Mouse (Mus musculus): Measurements from ENCODE around the gene Atp2c1.

Atp2c1 gene

DNA sequence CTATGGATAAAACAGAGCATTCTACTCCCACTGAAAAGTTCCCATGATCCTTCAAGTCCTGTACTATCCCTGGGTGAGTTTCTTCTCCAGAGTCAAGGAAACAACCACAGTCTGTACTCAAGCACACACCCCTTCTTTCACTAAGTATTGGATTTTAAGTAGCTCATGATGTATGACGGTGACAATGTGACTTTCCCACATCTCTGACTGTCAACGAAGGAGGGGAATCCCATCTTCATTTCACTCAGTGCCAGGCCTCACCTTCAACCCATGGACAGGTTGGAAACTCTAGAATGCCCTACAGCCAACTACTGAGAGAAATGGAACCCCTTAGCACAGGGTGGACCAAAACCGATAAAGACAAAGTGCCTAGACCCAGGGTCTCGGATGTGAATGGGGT lies 160.9 kb downstream of the Atp2c1 start:
- no peak for DNase-seq (ENCODE audit: extremely low spot score)

DNA sequence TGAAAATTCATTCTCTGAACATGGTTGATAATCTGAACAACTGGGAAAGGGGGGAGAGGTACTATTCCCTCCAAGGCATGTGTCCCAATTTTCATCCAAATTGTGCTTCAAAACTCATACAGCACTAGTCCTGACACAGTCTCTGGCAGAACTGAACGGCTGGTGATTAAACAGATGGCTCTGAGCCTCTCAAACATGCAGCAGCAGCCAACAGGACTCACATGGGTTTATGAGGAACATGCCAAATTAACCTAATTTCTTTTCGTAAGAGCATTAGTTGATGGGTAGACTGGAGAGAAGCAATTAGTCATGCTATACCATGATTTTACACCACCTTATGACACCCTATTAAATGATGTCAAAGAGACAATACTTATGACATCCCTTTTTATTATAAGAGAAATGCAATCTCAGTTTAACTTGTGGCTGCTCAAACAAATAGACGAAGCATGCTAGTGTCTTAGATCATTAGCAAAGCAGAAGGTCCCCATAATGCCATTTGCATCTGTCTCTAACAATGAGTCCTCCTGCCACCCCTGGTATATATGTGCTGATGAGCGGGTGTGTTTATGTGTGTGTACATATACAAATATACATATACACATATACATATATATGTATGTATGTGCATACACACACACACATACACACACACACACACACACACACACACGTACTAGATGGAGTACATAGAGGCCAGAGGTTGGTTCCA lies 163.4 kb downstream of the Atp2c1 start:
- no peak for DNase-seq (ENCODE audit: extremely low spot score)

DNA sequence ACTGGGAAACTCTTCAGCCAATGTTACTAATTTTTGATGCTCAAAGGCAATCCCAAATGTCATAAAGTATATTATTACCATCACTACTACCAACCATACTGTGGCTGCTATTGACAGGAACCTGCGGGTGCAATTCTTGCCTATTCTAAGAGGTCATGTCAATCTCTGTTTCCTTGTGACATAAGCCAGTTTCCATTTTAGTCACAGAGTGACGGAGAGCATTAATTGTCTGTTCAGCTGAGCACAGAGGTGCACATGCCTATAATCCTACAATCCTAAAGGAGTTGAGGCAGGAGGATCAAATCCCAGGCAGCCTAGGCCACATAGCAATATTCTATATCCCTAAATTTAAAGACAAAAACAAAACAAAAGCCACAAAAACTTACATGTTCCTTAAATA lies 164.9 kb downstream of the Atp2c1 start:
- no peak for DNase-seq (ENCODE audit: extremely low spot score)
